Mouse (Mus musculus): ENCODE measurements around the gene Hspb6.

The Hspb6 gene

GRCm38 (mm10) chr7:30553021-30553589, 1.1 kb downstream of the Hspb6 start:
- peak in 1 of 2 experiments; percentile 63 for DNase-seq (ENCODE audit: low spot score in 2 of 2)

- no peak for DNase-seq (ENCODE audit: low spot score in 2 of 2)
Measured at GRCm38 (mm10) chr7:30553810-30554584, 2.0 kb downstream of the Hspb6 start.

- peak in 1 of 2 experiments; percentile 33 for DNase-seq (ENCODE audit: low spot score in 2 of 2)
Measured at GRCm38 (mm10) chr7:30556894-30557536, 5.0 kb downstream of the Hspb6 start.

GRCm38 (mm10) chr7:30557901-30558514, 6.0 kb downstream of the Hspb6 start:
- no peak for DNase-seq (ENCODE audit: low spot score in 2 of 2)

- no peak for DNase-seq (ENCODE audit: low spot score in 2 of 2)
Measured at GRCm38 (mm10) chr7:30558656-30559442, 6.9 kb downstream of the Hspb6 start.

- peak; percentile 99 for DNase-seq (ENCODE audit: low spot score in 2 of 2)
Measured at GRCm38 (mm10) chr7:30559443-30559954, 7.5 kb downstream of the Hspb6 start, which contains the start of gene Lin37. Lin37 (minus strand) TSS chr7:30559838.

- no peak for DNase-seq (ENCODE audit: low spot score in 2 of 2)
Measured at GRCm38 (mm10) chr7:30560296-30560695, 8.3 kb downstream of the Hspb6 start.

GRCm38 (mm10) chr7:30562526-30563116, 10.6 kb downstream of the Hspb6 start:
- DNase-seq (ENCODE audit: low spot score in 2 of 2): no peak

GRCm38 (mm10) chr7:30563117-30563905, 11.3 kb downstream of the Hspb6 start, which contains the start of the genes U2af1l4, Gm49396 and Psenen:
U2af1l4 (plus strand) TSS chr7:30563301.
Gm49396 (plus strand) TSS chr7:30563344.
Psenen (minus strand) TSS chr7:30563627.
- DNase-seq (ENCODE audit: low spot score in 2 of 2): peak; percentile 98

- DNase-seq (ENCODE audit: low spot score in 2 of 2): no peak
Measured at GRCm38 (mm10) chr7:30563906-30564280, 11.9 kb downstream of the Hspb6 start.

GRCm38 (mm10) chr7:30564970-30565571, 13.1 kb downstream of the Hspb6 start, which contains the start of gene Igflr1:
Igflr1 (plus strand) TSS chr7:30565427.
- DNase-seq (ENCODE audit: low spot score in 2 of 2): no peak

- no peak for DNase-seq (ENCODE audit: low spot score in 2 of 2)
Measured at GRCm38 (mm10) chr7:30566033-30566432, 14.1 kb downstream of the Hspb6 start.

- no peak for DNase-seq (ENCODE audit: low spot score in 2 of 2)
Measured at GRCm38 (mm10) chr7:30567555-30567954, 15.6 kb downstream of the Hspb6 start.

- DNase-seq (ENCODE audit: low spot score in 2 of 2): no peak
Measured at GRCm38 (mm10) chr7:30572389-30572788, 20.4 kb downstream of the Hspb6 start.

- no peak for DNase-seq (ENCODE audit: low spot score in 2 of 2)
Measured at GRCm38 (mm10) chr7:30572969-30573368, 21.0 kb downstream of the Hspb6 start.

GRCm38 (mm10) chr7:30579950-30580349, 28.0 kb downstream of the Hspb6 start:
- no peak for DNase-seq (ENCODE audit: low spot score in 2 of 2)

- no peak for DNase-seq (ENCODE audit: low spot score in 2 of 2)
Measured at GRCm38 (mm10) chr7:30581547-30581946, 29.6 kb downstream of the Hspb6 start.

GRCm38 (mm10) chr7:30584339-30584738, 32.4 kb downstream of the Hspb6 start:
- no peak for DNase-seq (ENCODE audit: low spot score in 2 of 2)

- DNase-seq (ENCODE audit: low spot score in 2 of 2): no peak
Measured at GRCm38 (mm10) chr7:30585170-30585569, 33.2 kb downstream of the Hspb6 start.
